Mouse (Mus musculus) intestine, embryonic 15.5 days (tissue): ENCODE results near the gene Treml1. TPM values are rescaled to one million over a fixed set of nuclear protein-coding genes. Genes with fewer than 3 reads are reported as not detected.
A peak's percentile ranks its signal among the peaks of the same experiment; 100 is the strongest.
"Not testable (repeated sequence)": the region's sequence is repeated elsewhere in the genome, so short reads cannot be mapped to it uniquely, and the experiment has no call there.

Experiments
- ATAC-seq: fragments of 200-750 bp; cut with Nextera tagmentation; 2 replicates; pipeline ENCODE4 v1.8.0; 2017; ENCODE audit warnings: moderate TSS enrichment, moderate library complexity
- H3K27ac ChIP-seq: fragments of 300-500 bp; sonication (generic); 2 replicates; pipeline ENCODE4 v1.5.1; 2015; ENCODE audit warnings: mild to moderate bottlenecking, inconsistent platforms
- H3K27me3 ChIP-seq: fragments of 300-500 bp; sonication (generic); replicated peaks from 2 replicates; pipeline ENCODE4 v1.6.1; 2015; ENCODE audit warnings: inconsistent platforms
- H3K36me3 ChIP-seq: fragments of 300-500 bp; sonication (generic); 2 replicates; pipeline ENCODE4 v1.6.1; 2015; ENCODE audit warnings: inconsistent platforms
- H3K4me1 ChIP-seq: fragments of 300-500 bp; sonication (generic); replicated peaks from 2 replicates; pipeline ENCODE4 v1.6.1; 2015; ENCODE audit warnings: inconsistent platforms
- H3K4me2 ChIP-seq: fragments of 300-500 bp; sonication (generic); replicated peaks from 2 replicates; pipeline ENCODE4 v1.6.1; 2015; ENCODE audit warnings: mild to moderate bottlenecking, inconsistent platforms
- H3K4me3 ChIP-seq: fragments of 300-500 bp; sonication (generic); replicated peaks from 2 replicates; pipeline ENCODE4 v1.5.1; 2015; ENCODE audit warnings: inconsistent platforms
- H3K9ac ChIP-seq: fragments of 300-500 bp; sonication (generic); 2 replicates; pipeline ENCODE4 v1.6.1; 2015; ENCODE audit warnings: inconsistent platforms
- H3K9me3 ChIP-seq: fragments of 300-500 bp; sonication (generic); 2 replicates; pipeline ENCODE4 v1.6.1; 2016; ENCODE audit warnings: inconsistent platforms
- WGBS: fragments of 180-500 bp; shearing (Covaris S2); methylation state at CpG from one replicate; pipeline ENCODE4 v1.1.7; 2015; 5-methylcytosine and 5-hydroxymethylcytosine counted together
- polyA plus RNA-seq: library from polyadenylated mRNA; unstranded; fragments of >200 nt; fragmentation: Nextera tagmentation; extraction: Ambion mirVana; gene quantifications from 2 replicates; pipeline ENCODE4 v1.2.1, GENCODE M21; 2015

The Treml1 gene
- polyA plus RNA-seq, 1 experiment from 2014 or later: 0.68 TPM

DNA sequence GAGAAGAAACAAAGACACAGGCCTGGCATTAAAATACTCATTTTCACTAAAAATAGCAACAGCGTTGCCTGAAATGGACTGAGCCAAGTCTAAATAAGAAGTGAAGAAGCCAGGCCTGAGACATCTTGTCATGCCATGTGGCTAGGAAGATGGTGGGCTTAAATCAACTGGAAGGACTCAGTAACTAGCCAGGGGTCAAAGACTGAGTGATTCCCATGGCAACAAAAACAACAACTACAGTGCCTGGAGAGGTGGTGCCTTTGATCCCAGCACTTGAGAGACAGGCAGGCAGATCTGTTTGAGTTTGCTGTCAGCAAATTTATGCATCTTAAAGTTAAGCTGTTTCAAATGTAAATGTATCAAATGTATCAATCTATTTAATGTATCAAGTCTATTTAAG, 19.4 kb upstream of the Treml1 start:
- no peaks in the 10 kb centered on the region for H3K9me3 ChIP-seq
- H3K4me3 ChIP-seq: no peak overlapping the region
- H3K4me1 ChIP-seq: no peaks in the 10 kb centered on the region
- no peak for ATAC-seq
- H3K4me2 ChIP-seq: no peak overlapping the region
- H3K27me3 ChIP-seq: no peaks in the 10 kb centered on the region
- no peak overlapping the region for H3K27ac ChIP-seq
- no peaks in the 10 kb centered on the region for H3K36me3 ChIP-seq
- 65% methylated on average over 1 of the region's 1 CpGs for WGBS
- no peak overlapping the region for H3K9ac ChIP-seq

GRCm38 (mm10) chr17:48341947-48342346, 17.8 kb upstream of the Treml1 start:
- Histone ChIP-seq H3K9ac (no peak overlapping the region), H3K4me3 (no peak overlapping the region), H3K9me3 (no peaks in the 10 kb centered on the region), H3K4me2 (no peak overlapping the region), H3K27me3 (no peaks in the 10 kb centered on the region), H3K27ac (no peak overlapping the region), H3K36me3 (no peaks in the 10 kb centered on the region), H3K4me1 (no peaks in the 10 kb centered on the region)
- 37% methylated on average over 3 of the region's 3 CpGs for WGBS
- ATAC-seq: no peak

DNA sequence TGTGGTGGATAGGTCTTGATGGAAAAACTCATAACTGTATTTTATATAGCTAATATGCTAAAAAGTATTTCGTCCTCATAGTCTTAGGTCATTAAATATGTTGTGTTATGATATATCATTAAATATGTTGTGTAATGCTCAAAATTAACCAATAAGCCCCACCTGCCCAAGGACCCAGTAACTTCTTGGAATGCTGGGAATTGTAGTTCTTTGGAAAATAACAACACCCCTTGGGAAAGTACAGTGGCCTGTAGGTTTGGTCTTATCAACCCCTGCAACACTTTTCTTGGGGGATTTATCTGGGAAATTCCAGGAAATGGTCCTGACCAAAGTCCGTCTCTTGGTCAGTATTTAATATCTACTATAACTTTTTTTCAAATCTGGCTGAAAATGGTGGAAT, 16.7 kb upstream of the Treml1 start:
- Histone ChIP-seq H3K4me2 (no peak overlapping the region), H3K9ac (no peak overlapping the region), H3K9me3 (no peaks in the 10 kb centered on the region), H3K36me3 (no peaks in the 10 kb centered on the region), H3K4me1 (no peaks in the 10 kb centered on the region), H3K27me3 (no peaks in the 10 kb centered on the region), H3K27ac (no peak overlapping the region), H3K4me3 (no peak overlapping the region)
- WGBS: 77% methylated on average over 2 of the region's 2 CpGs
- ATAC-seq: no peak

GRCm38 (mm10) chr17:48345824-48346223, 13.9 kb upstream of the Treml1 start:
- Histone ChIP-seq H3K4me3 (no peak overlapping the region), H3K4me2 (no peak overlapping the region; the same call in 1 of the 2 replicates), H3K27ac (0 out of 2 replicates have a peak overlapping the region, but pooled peaks have one; percentile 9), H3K27me3 (no peaks in the 10 kb centered on the region), H3K36me3 (no peaks in the 10 kb centered on the region), H3K9ac (no peak overlapping the region), H3K4me1 (no peaks in the 10 kb centered on the region), H3K9me3 (no peaks in the 10 kb centered on the region)
- ATAC-seq: peak; percentile 71
- WGBS: 65% methylated on average over 4 of the region's 4 CpGs

DNA sequence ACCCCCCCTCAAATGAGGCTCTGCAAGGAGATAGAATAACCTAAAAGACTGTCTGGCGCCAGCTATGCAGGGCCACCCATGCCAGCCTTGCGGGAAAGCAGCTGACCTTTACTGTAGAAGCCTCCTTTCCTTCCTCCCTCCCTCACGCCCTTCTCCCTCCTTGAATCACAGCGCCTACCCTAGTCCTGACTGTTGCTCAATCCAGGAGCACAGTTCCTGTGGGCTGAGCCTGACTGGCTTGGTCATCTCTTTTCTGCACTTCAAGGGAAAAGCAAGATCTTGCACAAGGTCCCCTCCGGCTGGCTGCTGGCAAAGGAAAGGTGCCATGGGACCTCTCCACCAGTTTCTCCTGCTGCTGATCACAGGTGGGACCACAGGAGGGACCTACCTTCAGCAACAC, 13.5 kb upstream of the Treml1 start, which contains the start of gene Trem2:
Gene Trem2 (plus strand): TSS at position 171 of the 400 bp plus-strand sequence.
- ATAC-seq: peak; percentile 85
- H3K27me3 ChIP-seq: no peaks in the 10 kb centered on the region
- 71% methylated on average over 5 of the region's 5 CpGs for WGBS

DNA sequence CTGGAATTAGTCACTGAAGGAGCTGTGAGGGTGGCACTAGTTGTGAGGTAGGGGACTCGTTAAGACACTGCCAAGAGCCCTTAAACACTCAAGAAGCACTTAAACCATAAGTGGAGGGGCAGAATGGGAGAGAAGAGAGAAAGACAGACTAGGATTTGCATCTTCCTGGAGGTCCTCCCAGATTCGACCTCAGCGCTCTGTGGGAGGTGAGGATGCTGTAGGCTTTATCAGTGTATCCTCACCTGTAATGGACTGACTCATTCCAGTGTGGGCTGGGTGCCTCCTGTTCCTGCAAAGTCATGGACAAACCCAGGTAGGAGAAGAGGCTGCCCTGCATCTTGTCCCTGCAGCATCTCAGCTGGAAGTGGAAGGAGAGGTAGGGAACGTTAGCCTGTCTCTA, 12.9 kb upstream of the Treml1 start:
- no peak for ATAC-seq
- no peak overlapping the region for H3K4me3 ChIP-seq
- no peaks in the 10 kb centered on the region for H3K4me1 ChIP-seq
- no peak overlapping the region for H3K9ac ChIP-seq
- no peak overlapping the region; the same call in 1 of the 2 replicates for H3K4me2 ChIP-seq
- H3K27me3 ChIP-seq: no peaks in the 10 kb centered on the region
- 71% methylated on average over 4 of the region's 4 CpGs for WGBS
- no peaks in the 10 kb centered on the region for H3K36me3 ChIP-seq
- H3K27ac ChIP-seq: no peak overlapping the region
- H3K9me3 ChIP-seq: no peaks in the 10 kb centered on the region

More for the DNA sequence above, 13.5 kb upstream of the Treml1 start, which contains the start of gene Trem2:
- Histone ChIP-seq H3K4me2 (no peak within 1 kb of the TSS; the same call in 1 of the 2 replicates), H3K27ac (0 out of 2 replicates have a peak within 1 kb of the TSS, but pooled peaks have one; percentile 9), H3K9ac (no peak within 1 kb of the TSS), H3K4me3 (no peak within 1 kb of the TSS), H3K9me3 (no peaks in the 10 kb centered on the region), H3K4me1 (no peaks in the 10 kb centered on the region), H3K36me3 (no peaks in the 10 kb centered on the region)

DNA sequence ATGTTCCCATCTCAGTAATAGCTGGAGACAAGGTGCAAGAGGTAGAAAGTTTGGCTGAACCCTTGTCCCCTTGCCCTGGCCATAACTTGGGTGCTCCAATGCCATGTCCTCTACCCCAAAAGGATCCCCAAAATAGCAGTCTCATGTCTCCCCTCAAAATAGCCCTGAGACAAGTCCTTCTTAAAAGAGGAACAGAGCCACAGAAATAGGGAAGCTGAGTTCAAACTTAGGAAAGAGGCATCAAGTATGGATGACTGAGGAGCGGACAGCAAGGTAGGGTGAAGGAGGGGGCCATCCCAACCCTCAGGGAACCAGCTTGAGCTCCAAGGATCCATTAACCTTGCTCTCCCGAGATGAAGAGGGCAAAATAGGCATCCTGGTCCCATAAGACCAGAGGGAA, 12.4 kb upstream of the Treml1 start:
- H3K36me3 ChIP-seq: no peaks in the 10 kb centered on the region
- ATAC-seq: no peak
- H3K9ac ChIP-seq: no peak overlapping the region
- H3K4me3 ChIP-seq: no peak overlapping the region
- no peaks in the 10 kb centered on the region for H3K9me3 ChIP-seq
- H3K4me1 ChIP-seq: no peaks in the 10 kb centered on the region
- H3K27me3 ChIP-seq: no peaks in the 10 kb centered on the region
- WGBS: 73% methylated on average over 2 of the region's 2 CpGs
- H3K27ac ChIP-seq: no peak overlapping the region
- no peak overlapping the region; the same call in 1 of the 2 replicates for H3K4me2 ChIP-seq

DNA sequence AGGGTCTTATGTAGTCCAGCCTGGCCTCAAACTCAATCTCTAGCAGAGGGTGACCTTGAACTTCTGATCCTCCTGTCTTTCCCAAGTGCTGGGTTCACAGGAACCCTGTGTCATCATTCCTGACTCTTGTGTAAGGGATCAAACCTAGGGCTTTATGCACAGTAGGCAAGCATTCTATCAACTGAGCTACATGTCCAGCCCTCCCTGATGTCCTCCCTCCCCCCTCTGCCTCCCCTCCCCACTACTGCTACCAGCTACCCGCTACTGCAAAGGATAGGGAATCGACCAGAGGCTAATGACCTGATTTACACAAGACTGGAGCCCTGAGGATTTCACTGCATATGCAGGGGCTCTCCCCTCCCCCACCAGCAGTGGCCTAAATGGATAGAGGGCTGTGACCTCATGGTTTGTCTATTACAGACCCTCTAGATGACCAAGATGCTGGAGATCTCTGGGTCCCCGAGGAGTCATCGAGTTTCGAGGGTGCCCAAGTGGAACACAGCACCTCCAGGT, 9.0 kb upstream of the Treml1 start:
- Histone ChIP-seq H3K9ac (no peak overlapping the region), H3K27ac (no peak overlapping the region), H3K4me3 (no peak overlapping the region), H3K36me3 (no peaks in the 10 kb centered on the region), H3K4me2 (no peak overlapping the region), H3K4me1 (no peaks in the 10 kb centered on the region), H3K9me3 (no peaks in the 10 kb centered on the region), H3K27me3 (no peaks in the 10 kb centered on the region)
- WGBS: 80% methylated on average over 5 of the region's 5 CpGs
- no peak for ATAC-seq

DNA sequence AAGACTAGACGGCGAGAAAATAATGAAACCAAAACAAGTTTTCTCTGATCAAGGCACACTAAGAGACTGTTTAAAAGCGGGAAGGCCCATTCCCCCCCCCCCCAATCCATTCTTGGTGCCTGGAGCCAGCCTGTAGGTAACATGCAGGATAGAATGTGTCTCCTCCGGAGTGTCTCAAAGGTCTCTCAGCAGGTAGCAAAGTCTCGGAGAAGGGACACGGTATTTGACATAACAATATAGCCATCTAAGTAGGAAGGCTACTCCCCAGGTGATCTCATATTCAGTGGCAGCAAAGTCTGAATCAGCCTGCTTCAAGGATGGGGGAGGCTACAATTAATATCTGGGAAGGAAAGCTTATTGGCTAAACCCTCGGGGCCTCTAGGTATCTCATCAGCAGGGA, 6.7 kb upstream of the Treml1 start:
- not testable (repeated sequence) for ATAC-seq, H3K4me2 ChIP-seq, H3K9me3 ChIP-seq, H3K36me3 ChIP-seq, H3K4me1 ChIP-seq, H3K27me3 ChIP-seq, H3K4me3 ChIP-seq, H3K27ac ChIP-seq, H3K9ac ChIP-seq
- WGBS: 83% methylated on average over 7 of the region's 7 CpGs

- Histone ChIP-seq H3K4me2 (no peak overlapping the region), H3K9me3 (no peaks in the 10 kb centered on the region), H3K27ac (no peak overlapping the region), H3K9ac (no peak overlapping the region), H3K27me3 (no peaks in the 10 kb centered on the region), H3K4me3 (no peak overlapping the region), H3K4me1 (no peaks in the 10 kb centered on the region), H3K36me3 (no peaks in the 10 kb centered on the region)
- WGBS: 84% methylated on average over 3 of the region's 3 CpGs
- no peak for ATAC-seq
These were observed 3.9 kb upstream of the Treml1 start for GRCm38 (mm10) chr17:48355822-48356221.

DNA sequence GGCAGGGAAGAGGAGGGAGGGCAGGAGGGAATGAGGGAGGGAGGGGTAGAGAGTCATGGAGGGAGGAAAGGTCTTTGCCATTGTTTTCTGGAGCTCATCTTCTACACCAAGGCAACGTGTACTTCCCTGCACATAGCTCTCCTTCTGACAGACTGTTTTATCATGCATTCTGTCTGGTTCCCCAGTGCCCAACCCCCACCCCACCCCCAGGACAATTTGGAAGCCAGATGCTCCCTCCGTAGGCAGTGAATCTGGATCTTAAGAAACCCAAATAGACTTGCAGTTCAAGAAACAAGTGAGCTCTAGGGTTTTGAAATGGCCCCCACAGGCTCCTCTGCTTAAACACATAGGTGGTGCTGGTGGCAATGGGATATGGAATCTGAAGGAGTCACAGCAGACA, 1.8 kb upstream of the Treml1 start:
- H3K9me3 ChIP-seq: no peaks in the 10 kb centered on the region
- no peak overlapping the region for H3K4me3 ChIP-seq
- no peaks in the 10 kb centered on the region for H3K36me3 ChIP-seq
- no peak for ATAC-seq
- no peaks in the 10 kb centered on the region for H3K27me3 ChIP-seq
- no peak overlapping the region for H3K27ac ChIP-seq
- H3K4me2 ChIP-seq: no peak overlapping the region
- no peaks in the 10 kb centered on the region for H3K4me1 ChIP-seq
- H3K9ac ChIP-seq: no peak overlapping the region
- 50% methylated on average over 2 of the region's 2 CpGs for WGBS

GRCm38 (mm10) chr17:48360462-48360861, 746 bp downstream of the Treml1 start:
- H3K27me3 ChIP-seq: no peaks in the 10 kb centered on the region
- no peak overlapping the region for H3K4me2 ChIP-seq
- H3K36me3 ChIP-seq: no peaks in the 10 kb centered on the region
- no peak overlapping the region for H3K4me3 ChIP-seq
- H3K9ac ChIP-seq: no peak overlapping the region
- no peak overlapping the region for H3K27ac ChIP-seq
- no peak for ATAC-seq
- no peaks in the 10 kb centered on the region for H3K4me1 ChIP-seq
- WGBS: 73% methylated on average over 4 of the region's 4 CpGs
- no peaks in the 10 kb centered on the region for H3K9me3 ChIP-seq

GRCm38 (mm10) chr17:48362346-48362745, 2.6 kb downstream of the Treml1 start:
- no peak overlapping the region for H3K4me3 ChIP-seq
- no peak overlapping the region for H3K4me2 ChIP-seq
- no peaks in the 10 kb centered on the region for H3K4me1 ChIP-seq
- no peaks in the 10 kb centered on the region for H3K9me3 ChIP-seq
- 62% methylated on average over 3 of the region's 3 CpGs for WGBS
- no peak for ATAC-seq
- no peaks in the 10 kb centered on the region for H3K36me3 ChIP-seq
- H3K27ac ChIP-seq: no peak overlapping the region
- no peak overlapping the region for H3K9ac ChIP-seq
- no peaks in the 10 kb centered on the region for H3K27me3 ChIP-seq
